ENCODE assay signal across 30 mouse cellular contexts in genomic region chr4:95644048-95644447, GRCm38 (mm10).
DNase-seq lines count a peak whose midpoint lies in the region; ATAC-seq lines count a peak whose summit lies in the region.
"Had no signal": no experiment of that assay in that cellular context is flagged by ENCODE, and none has a peak within 500 bp of the region (broad histone marks: within the 10 kb centered on the region; RNA-seq: fewer than 3 reads in every experiment).

No protein-coding gene starts in this region.

- DNase-seq in forebrain, embryonic 11.5 days (ENCODE audit: low spot score), result no peak
- DNase-seq in kidney, postnatal 14 days, result no peak
- DNase-seq: adrenal gland, postnatal 10 days; cerebellum, adult 11 months; cerebellum, adult 9-10 months; cerebellum, postnatal 36 days; gastrocnemius, adult 2 months; gastrocnemius, postnatal 36 days; heart, adult 2 months; heart, postnatal 10 days; kidney, postnatal 25 days; left cerebral cortex, postnatal 4 days; lung, adult 2 months; lung, postnatal 10 days; right cerebral cortex, adult 18-20 months; spleen, adult 18-20 months; thymus, postnatal 14 days had no signal

- 0 out of 2 replicates have a peak, but pooled peaks have one; percentile 27 for ATAC-seq in forebrain, embryonic 11.5 days (replicated peaks; ENCODE audit: low FRiP score)
- no peak for ATAC-seq in forebrain, embryonic 16.5 days
- peak; percentile 78 for ATAC-seq in kidney, embryonic 15.5 days (replicated peaks; ENCODE audit: low FRiP score)
- 0 out of 2 replicates have a peak, but pooled peaks have one; percentile 4 for ATAC-seq in midbrain, embryonic 12.5 days (ENCODE audit: low FRiP score, low read depth)
- no peak for ATAC-seq in midbrain, embryonic 16.5 days
- no peak for ATAC-seq in heart, embryonic 12.5 days (ENCODE audit: insufficient number of reproducible peaks, low FRiP score)
- ATAC-seq: forebrain, embryonic 14.5 days; hindbrain, embryonic 16.5 days had no signal

- 40% methylated on average over 5 of the region's 5 CpGs for WGBS in forebrain, embryonic 11.5 days
- WGBS in forebrain, embryonic 16.5 days, result 31% methylated on average over 5 of the region's 5 CpGs
- WGBS in kidney, embryonic 15.5 days, result 38% methylated on average over 5 of the region's 5 CpGs
- 26% methylated on average over 5 of the region's 5 CpGs for WGBS in midbrain, embryonic 12.5 days
- 24% methylated on average over 5 of the region's 5 CpGs for WGBS in midbrain, embryonic 16.5 days
- WGBS in heart, embryonic 12.5 days, result 66% methylated on average over 5 of the region's 5 CpGs

- H3K4me1 ChIP-seq in forebrain, embryonic 11.5 days (replicated peaks; ENCODE audit: control insufficient read depth, insufficient read depth, low read length), result 0 out of 2 replicates have a peak, but pooled peaks cover 2% of the 10 kb centered on the region
- no peaks in the 10 kb centered on the region for H3K4me1 ChIP-seq in forebrain, embryonic 16.5 days (replicated peaks; ENCODE audit: control insufficient read depth, insufficient read depth, low read length)
- H3K4me1 ChIP-seq in kidney, embryonic 15.5 days, result no peaks in the 10 kb centered on the region
- peaks cover 7% of the 10 kb centered on the region for H3K4me1 ChIP-seq in midbrain, embryonic 12.5 days
- H3K4me1 ChIP-seq in midbrain, embryonic 16.5 days (ENCODE audit: control insufficient read depth, insufficient read depth, low read length), result 0 out of 2 replicates have a peak, but pooled peaks cover 2% of the 10 kb centered on the region
- no peaks in the 10 kb centered on the region for H3K4me1 ChIP-seq in heart, embryonic 12.5 days (replicated peaks)
- H3K4me1 ChIP-seq: heart, embryonic 13.5 days had no signal

- H3K4me2 ChIP-seq in forebrain, embryonic 11.5 days (ENCODE audit: low read depth, low read length, severe bottlenecking), result no peak overlapping the region
- H3K4me2 ChIP-seq in forebrain, embryonic 16.5 days (ENCODE audit: low read length), result no peak overlapping the region
- no peak overlapping the region for H3K4me2 ChIP-seq in kidney, embryonic 15.5 days
- no peak overlapping the region for H3K4me2 ChIP-seq in midbrain, embryonic 12.5 days (replicated peaks)
- no peak overlapping the region for H3K4me2 ChIP-seq in midbrain, embryonic 16.5 days (ENCODE audit: low read length)
- no peak overlapping the region for H3K4me2 ChIP-seq in heart, embryonic 12.5 days
- H3K4me2 ChIP-seq: heart, embryonic 13.5 days; neural tube, embryonic 12.5 days had no signal

- no peaks in the 10 kb centered on the region for H3K27me3 ChIP-seq in forebrain, embryonic 11.5 days (ENCODE audit: control insufficient read depth, insufficient read depth, low read length)
- no peaks in the 10 kb centered on the region for H3K27me3 ChIP-seq in forebrain, embryonic 16.5 days (replicated peaks; ENCODE audit: control insufficient read depth, insufficient read depth, low read length)
- H3K27me3 ChIP-seq in kidney, embryonic 15.5 days, result no peaks in the 10 kb centered on the region
- H3K27me3 ChIP-seq in midbrain, embryonic 12.5 days, result no peaks in the 10 kb centered on the region
- no peaks in the 10 kb centered on the region for H3K27me3 ChIP-seq in midbrain, embryonic 16.5 days (ENCODE audit: control insufficient read depth, insufficient read depth, low read depth, low read length)
- H3K27me3 ChIP-seq in heart, embryonic 12.5 days (replicated peaks), result no peaks in the 10 kb centered on the region
- H3K27me3 ChIP-seq: CH12.LX; heart, embryonic 13.5 days; neural tube, embryonic 12.5 days had no signal

- no peaks in the 10 kb centered on the region for H3K36me3 ChIP-seq in forebrain, embryonic 11.5 days (ENCODE audit: control insufficient read depth, insufficient read depth, low read length)
- H3K36me3 ChIP-seq in forebrain, embryonic 16.5 days (ENCODE audit: control insufficient read depth, insufficient read depth), result no peaks in the 10 kb centered on the region
- H3K36me3 ChIP-seq in kidney, embryonic 15.5 days, result no peaks in the 10 kb centered on the region
- no peaks in the 10 kb centered on the region for H3K36me3 ChIP-seq in midbrain, embryonic 12.5 days
- no peaks in the 10 kb centered on the region for H3K36me3 ChIP-seq in midbrain, embryonic 16.5 days (ENCODE audit: control insufficient read depth, insufficient read depth, low read length)
- no peaks in the 10 kb centered on the region for H3K36me3 ChIP-seq in heart, embryonic 12.5 days
- H3K36me3 ChIP-seq: heart, embryonic 13.5 days; neural tube, embryonic 12.5 days had no signal

- no peak overlapping the region for H3K4me3 ChIP-seq in forebrain, embryonic 11.5 days (ENCODE audit: low read depth, low read length)
- no peak overlapping the region for H3K4me3 ChIP-seq in forebrain, embryonic 16.5 days (replicated peaks; ENCODE audit: low read length)
- H3K4me3 ChIP-seq in kidney, embryonic 15.5 days (replicated peaks), result no peak overlapping the region
- H3K4me3 ChIP-seq in midbrain, embryonic 12.5 days, result no peak overlapping the region
- H3K4me3 ChIP-seq in midbrain, embryonic 16.5 days (ENCODE audit: low read depth, low read length), result no peak overlapping the region
- no peak overlapping the region for H3K4me3 ChIP-seq in heart, embryonic 12.5 days
- H3K4me3 ChIP-seq: gastrocnemius, adult 2 months; heart, adult 2 months; heart, embryonic 13.5 days; myocyte; neural tube, embryonic 12.5 days had no signal

- H3K9me3 ChIP-seq in forebrain, embryonic 11.5 days (ENCODE audit: control insufficient read depth, low read length), result no peaks in the 10 kb centered on the region
- no peaks in the 10 kb centered on the region for H3K9me3 ChIP-seq in forebrain, embryonic 16.5 days (ENCODE audit: control insufficient read depth, low read length)
- H3K9me3 ChIP-seq in kidney, embryonic 15.5 days (replicated peaks), result no peaks in the 10 kb centered on the region
- no peaks in the 10 kb centered on the region for H3K9me3 ChIP-seq in midbrain, embryonic 12.5 days
- no peaks in the 10 kb centered on the region for H3K9me3 ChIP-seq in midbrain, embryonic 16.5 days (replicated peaks; ENCODE audit: control insufficient read depth, low read length, poor library complexity, severe bottlenecking)
- H3K9me3 ChIP-seq in heart, embryonic 12.5 days (replicated peaks), result no peaks in the 10 kb centered on the region
- H3K9me3 ChIP-seq: heart, embryonic 13.5 days; neural tube, embryonic 12.5 days had no signal

- H3K9ac ChIP-seq in forebrain, embryonic 11.5 days (ENCODE audit: low read length), result no peak overlapping the region
- no peak overlapping the region for H3K9ac ChIP-seq in forebrain, embryonic 16.5 days (replicated peaks; ENCODE audit: low read depth, low read length)
- H3K9ac ChIP-seq in kidney, embryonic 15.5 days, result no peak overlapping the region
- no peak overlapping the region for H3K9ac ChIP-seq in midbrain, embryonic 12.5 days (replicated peaks)
- no peak overlapping the region for H3K9ac ChIP-seq in midbrain, embryonic 16.5 days (ENCODE audit: low read depth, low read length)
- H3K9ac ChIP-seq in heart, embryonic 12.5 days, result no peak overlapping the region
- H3K9ac ChIP-seq: heart, embryonic 13.5 days; liver, embryonic 14.5 days; neural tube, embryonic 12.5 days had no signal

- H3K27ac ChIP-seq in forebrain, embryonic 11.5 days (ENCODE audit: low read depth, low read length), result no peak overlapping the region
- no peak overlapping the region for H3K27ac ChIP-seq in forebrain, embryonic 16.5 days (ENCODE audit: low read length)
- H3K27ac ChIP-seq in kidney, embryonic 15.5 days, result no peak overlapping the region
- H3K27ac ChIP-seq in midbrain, embryonic 12.5 days (replicated peaks), result no peak overlapping the region
- no peak overlapping the region for H3K27ac ChIP-seq in midbrain, embryonic 16.5 days (ENCODE audit: low read length)
- no peak overlapping the region for H3K27ac ChIP-seq in heart, embryonic 12.5 days (ENCODE audit: poor library complexity, severe bottlenecking)
- H3K27ac ChIP-seq: gastrocnemius, adult 2 months; heart, adult 2 months; heart, embryonic 13.5 days; liver, embryonic 14.5 days; macrophage; neural tube, embryonic 12.5 days had no signal

Comparison
In these comparisons a context has a peak if more than half of its experiments do, and no peak if none do; other contexts are left out.
1. ATAC-seq: peak in forebrain, embryonic 11.5 days (single experiment), kidney, embryonic 15.5 days (single experiment) and midbrain, embryonic 12.5 days (single experiment); none in forebrain, embryonic 16.5 days (single experiment), midbrain, embryonic 16.5 days (single experiment) and heart, embryonic 12.5 days (single experiment).